Mouse (Mus musculus) A20 (cell line): ENCODE measurements around the gene Ovol3.
"Not testable (repeated sequence)": the region's sequence is repeated elsewhere in the genome, so short reads cannot be mapped to it uniquely, and the experiment has no call there.

Experiments
- DNase-seq: peaks from one replicate; pipeline ENCODE4 v3.0.0-alpha.2; 2011; ENCODE audit warnings: low read depth, low spot score

The Ovol3 gene

GRCm38 (mm10) chr7:30235625-30236024 lies at the start of gene Ovol3:
TSS of gene Ovol3 (minus strand) at chr7:30235725.
- DNase-seq = peak; percentile 20

- DNase-seq = no peak
These were observed 47.2 kb upstream of the Ovol3 start for GRCm38 (mm10) chr7:30282740-30283139.

- DNase-seq = no peak
These were observed 46.0 kb upstream of the Ovol3 start for GRCm38 (mm10) chr7:30281522-30281921.

- peak; percentile 91 for DNase-seq
These were observed 45.2 kb upstream of the Ovol3 start for GRCm38 (mm10) chr7:30280670-30281138.

GRCm38 (mm10) chr7:30279951-30280669 lies 44.6 kb upstream of the Ovol3 start, which contains the start of the genes Thap8 and Wdr62:
TSS of gene Thap8 (plus strand) at chr7:30280094.
TSS of gene Wdr62 (minus strand) at chr7:30280419.
- DNase-seq = peak; percentile 96

- no peak for DNase-seq
These were observed 44.0 kb upstream of the Ovol3 start for GRCm38 (mm10) chr7:30279536-30279935.

- no peak for DNase-seq
These were observed 43.4 kb upstream of the Ovol3 start for GRCm38 (mm10) chr7:30278911-30279310.

- DNase-seq = no peak
These were observed 38.9 kb upstream of the Ovol3 start for GRCm38 (mm10) chr7:30274383-30274782.

- DNase-seq = no peak
These were observed 34.1 kb upstream of the Ovol3 start for GRCm38 (mm10) chr7:30269641-30270040.

- no peak for DNase-seq
These were observed 31.3 kb upstream of the Ovol3 start for GRCm38 (mm10) chr7:30266780-30267179.

GRCm38 (mm10) chr7:30265935-30266334 lies 30.4 kb upstream of the Ovol3 start:
- DNase-seq = no peak

- no peak for DNase-seq
These were observed 30.0 kb upstream of the Ovol3 start for GRCm38 (mm10) chr7:30265531-30265930.

- no peak for DNase-seq
These were observed 29.5 kb upstream of the Ovol3 start for GRCm38 (mm10) chr7:30265041-30265440.

GRCm38 (mm10) chr7:30251956-30252954 lies 16.7 kb upstream of the Ovol3 start:
- no peak for DNase-seq

- not testable (repeated sequence) for DNase-seq
These were observed 1.8 kb upstream of the Ovol3 start for GRCm38 (mm10) chr7:30237374-30237773.

- DNase-seq = no peak
These were observed 434 bp downstream of the Ovol3 start for GRCm38 (mm10) chr7:30235091-30235490.

GRCm38 (mm10) chr7:30234276-30234858 lies 1.2 kb downstream of the Ovol3 start:
- no peak for DNase-seq

- DNase-seq = no peak
These were observed 2.1 kb downstream of the Ovol3 start for GRCm38 (mm10) chr7:30233387-30233786.

GRCm38 (mm10) chr7:30232631-30233148 lies 2.8 kb downstream of the Ovol3 start:
- DNase-seq = peak; percentile 86

GRCm38 (mm10) chr7:30231669-30232454 lies 3.7 kb downstream of the Ovol3 start, which contains the start of the genes Polr2i and Tbcb:
TSS of gene Polr2i (plus strand) at chr7:30231948.
TSS of gene Tbcb (minus strand) at chr7:30232272.
- peak; percentile 97 for DNase-seq

GRCm38 (mm10) chr7:30231328-30231668 lies 4.2 kb downstream of the Ovol3 start:
- DNase-seq = no peak
